Mouse (Mus musculus) mature B cell (primary cell): Measurements from ENCODE around the gene Cuta.

ENCODE experiments used
- in situ Hi-C: fragments of 300-500 bp; cut with MboI; formaldehyde crosslinking; loops from 2 replicates; pipeline ENCODE4 v1.14.3; 2019

Cuta gene

DNA sequence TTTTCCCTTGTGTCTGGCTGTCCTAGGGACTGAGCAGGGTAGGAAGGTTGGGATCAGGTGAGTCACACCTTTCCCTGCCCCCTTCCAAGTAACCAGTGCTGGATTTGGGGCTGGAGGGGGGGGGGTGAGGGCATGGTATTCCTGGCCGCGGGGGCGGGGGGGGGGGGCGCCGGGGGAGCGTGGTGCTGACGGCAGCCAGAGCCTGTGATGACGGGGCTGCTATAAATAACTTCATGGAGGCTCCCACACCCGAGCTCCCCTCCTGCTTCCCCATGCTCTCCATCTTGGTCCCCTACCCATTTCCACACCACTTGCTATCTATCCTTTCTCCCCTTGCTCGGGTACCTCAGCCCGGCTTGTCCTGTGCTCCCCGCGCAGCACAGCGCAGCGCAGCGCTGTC lies 14.4 kb upstream of the Cuta start:
- in situ Hi-C loops = no loop called here

DNA sequence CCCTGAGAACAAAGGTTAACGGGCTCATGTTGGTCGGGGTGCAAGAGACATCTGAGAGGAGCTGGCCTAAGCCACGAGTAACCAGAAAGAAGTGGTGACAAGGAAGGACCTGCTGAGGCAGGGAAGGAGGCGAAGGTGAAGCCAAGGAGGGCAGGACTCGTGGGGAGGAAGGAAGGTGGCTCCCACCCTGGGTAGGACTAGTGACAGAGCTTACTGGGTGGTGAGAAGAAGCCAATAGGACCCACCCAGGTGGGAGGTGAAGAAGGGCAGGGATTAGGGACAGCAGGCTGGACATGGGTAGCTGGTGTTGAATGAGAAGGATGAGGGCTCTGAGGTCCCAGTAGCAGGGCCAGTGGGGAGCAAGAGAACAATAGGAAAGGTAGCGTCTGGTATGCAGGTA lies 13.8 kb upstream of the Cuta start:
- in situ Hi-C loops = no loop called here

DNA sequence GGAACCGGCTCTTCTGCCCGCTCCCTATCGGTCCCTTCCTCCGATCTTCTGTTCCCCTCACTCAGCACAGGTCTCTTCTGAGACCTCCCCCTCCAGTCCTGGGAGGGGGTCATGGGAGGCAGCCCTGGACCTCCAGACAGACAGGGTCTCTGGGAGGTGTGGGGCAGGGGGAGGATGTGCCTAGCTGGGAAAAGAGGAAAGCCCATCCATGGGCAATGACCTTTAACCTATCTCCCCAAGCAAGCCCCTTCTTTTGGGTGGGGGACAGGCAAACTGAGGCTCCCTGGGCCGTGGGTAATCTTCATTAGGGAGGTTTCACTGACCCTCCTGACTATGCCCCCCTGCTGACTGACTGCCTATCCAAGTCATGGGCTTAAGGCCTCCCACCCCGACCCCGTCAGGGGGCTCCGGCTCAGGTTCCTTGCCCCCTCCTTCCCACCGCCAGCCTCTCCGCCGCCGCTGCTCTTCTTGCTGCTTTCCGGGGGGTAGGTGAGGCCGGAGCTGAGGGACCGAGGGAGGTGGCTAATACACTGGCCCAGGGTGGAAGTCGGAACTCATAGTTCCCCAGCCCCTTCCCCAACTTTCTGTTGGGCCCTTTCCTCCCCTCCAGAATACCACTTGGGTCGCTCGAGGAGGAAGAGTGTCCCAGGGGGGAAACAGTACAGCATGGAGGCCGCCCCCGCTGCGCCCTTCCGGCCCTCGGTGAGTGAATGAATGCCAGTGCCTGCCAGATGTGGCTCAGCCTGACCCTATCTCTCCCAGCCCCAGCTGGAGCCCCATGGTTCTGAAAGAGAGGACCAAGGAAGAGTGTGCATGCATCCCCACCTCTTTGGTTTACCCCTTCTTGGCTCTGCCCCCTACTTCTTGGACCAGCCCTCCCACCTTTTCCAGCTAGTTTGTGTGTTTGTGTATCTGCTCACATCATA lies 12.8 kb upstream of the Cuta start:
- in situ Hi-C loops = no loop called here

DNA sequence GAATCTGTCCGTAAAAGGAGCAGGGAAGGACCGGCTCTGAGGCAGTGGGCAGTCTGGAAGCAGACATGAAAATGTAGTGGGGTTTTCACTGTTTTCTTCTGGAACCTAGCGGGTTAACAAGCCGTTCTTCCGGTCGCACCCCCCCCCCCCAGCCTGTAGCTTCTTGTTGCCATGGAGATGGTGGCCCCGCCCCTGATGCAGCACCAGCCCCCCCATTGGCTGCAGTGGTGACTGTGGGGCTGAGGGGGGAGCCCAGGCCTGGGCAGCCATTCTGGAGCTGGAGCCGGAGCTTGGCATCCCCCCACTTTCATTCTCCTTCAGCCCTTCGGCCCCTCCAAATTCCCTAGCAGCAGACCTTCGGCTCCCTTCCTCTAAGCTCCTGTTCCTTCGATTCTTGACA lies 12.0 kb upstream of the Cuta start:
- in situ Hi-C loops = no loop called here

DNA sequence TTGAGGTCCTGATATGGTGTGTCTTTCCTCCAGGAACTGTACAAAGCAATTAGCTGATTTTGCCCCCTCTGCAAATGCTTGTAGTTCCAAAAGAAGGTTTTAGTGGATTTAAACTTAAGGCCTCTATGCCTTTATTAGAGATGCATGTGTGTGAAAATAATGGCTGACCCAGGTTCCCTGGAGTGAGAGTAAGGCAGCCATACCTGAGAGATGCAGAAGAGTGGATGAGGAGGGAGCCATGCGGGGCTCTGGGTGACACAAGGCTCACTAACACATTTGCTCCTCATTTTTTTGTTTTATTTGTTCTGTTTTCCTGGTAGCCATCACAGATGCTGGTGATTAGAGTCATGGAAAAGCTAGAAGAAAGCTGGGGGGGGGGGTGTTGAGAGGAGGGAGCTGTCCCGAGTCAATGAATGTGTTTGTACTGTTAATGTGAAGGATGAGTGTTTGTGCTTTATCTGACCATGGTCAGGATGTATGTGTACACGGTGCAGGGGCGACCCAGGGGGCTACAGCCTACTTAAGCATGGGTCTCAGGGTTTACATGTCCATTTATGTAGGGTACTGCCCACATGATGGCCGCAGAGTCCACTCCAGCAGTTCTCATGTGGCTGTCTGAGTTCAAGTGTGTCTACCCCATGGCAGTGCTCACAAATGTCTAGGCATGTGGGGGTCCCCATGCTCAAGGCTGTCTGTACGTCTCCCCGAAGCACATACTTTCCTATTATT lies 11.4 kb upstream of the Cuta start:
- in situ Hi-C loops = no loop called here

DNA sequence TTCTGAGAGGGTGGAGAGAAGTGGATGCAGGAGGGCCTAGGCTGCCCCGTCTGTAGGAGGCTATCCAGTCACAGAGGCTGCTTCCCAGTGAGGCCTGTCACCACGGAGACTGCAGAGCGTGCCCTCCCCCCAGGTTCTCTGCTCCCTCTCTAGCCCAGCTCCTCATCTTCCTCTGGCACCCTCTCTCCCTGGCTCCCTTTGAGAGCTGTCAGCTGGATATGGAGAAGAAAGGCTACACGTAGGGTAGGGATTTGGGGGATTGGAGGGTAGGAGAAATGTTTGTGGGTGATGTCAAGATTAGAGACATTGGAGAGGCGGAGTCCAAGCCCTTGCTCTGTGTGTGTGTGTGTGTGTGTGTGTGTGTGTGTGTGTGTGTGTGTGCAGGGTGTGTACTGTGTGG lies 10.5 kb upstream of the Cuta start:
- in situ Hi-C loops = no loop called here

DNA sequence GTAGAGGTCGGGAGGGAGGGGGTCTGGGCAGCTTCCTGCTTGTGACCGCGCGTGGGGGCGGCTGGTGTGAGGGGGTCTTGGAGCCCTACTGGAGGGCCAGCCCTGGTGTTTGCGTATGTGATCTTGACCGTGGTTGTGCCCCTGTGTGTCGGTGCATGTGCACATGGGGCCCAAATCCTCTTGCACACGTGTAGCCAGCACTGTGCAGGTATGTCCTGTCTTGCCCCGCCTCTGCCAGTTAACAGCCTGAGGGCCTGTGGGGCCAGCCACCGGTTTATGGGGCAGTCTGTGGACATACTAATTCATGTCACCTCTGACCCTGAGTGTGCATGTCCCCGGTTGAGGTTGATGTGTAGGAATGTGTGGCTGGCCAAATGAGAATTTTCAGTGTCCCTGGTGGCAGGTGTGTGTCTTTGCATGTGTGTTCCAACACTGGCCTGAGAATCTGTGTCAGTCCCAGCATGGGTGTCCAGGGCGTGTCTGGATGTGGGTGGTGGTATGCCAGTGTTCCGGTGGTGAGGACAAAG lies 9.7 kb upstream of the Cuta start:
- in situ Hi-C loops = no loop called here

DNA sequence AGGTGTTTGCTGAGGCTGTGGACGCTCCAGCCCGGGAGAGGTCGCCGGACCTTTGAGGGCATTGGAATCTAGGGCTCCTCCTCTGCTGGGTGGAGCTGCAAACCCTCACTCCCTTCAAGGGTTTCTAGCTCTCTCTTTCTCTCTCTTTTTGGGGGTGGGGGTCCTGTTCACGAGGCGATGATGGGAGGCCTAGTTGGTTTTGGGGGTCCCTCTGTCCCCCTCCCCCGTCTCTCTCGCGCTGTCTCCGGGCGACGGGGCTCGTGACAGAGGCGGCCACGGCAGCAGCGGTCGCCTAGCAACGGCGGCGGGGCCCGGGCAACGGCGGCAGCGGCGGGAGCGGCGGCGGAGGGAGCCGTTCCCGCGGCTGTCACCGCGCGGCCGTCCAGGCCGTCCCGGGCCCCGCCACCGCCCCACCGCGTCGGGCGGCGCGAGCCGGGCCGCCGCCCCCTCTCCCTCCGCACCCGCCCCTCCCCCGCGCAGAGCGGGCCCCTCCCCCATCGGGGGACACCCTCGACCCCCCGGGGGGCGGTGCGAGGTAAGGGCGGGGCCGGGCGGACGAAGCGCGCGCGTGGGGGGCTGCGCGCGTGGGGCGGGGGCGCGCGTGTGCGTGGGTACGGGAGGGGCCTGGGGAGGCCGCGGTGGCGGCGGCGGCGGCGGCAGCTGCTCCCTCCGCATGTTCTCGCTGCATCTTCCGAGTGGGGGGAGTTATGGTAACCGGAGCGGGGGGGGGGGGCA lies 9.1 kb upstream of the Cuta start:
- in situ Hi-C loops = no loop called here

DNA sequence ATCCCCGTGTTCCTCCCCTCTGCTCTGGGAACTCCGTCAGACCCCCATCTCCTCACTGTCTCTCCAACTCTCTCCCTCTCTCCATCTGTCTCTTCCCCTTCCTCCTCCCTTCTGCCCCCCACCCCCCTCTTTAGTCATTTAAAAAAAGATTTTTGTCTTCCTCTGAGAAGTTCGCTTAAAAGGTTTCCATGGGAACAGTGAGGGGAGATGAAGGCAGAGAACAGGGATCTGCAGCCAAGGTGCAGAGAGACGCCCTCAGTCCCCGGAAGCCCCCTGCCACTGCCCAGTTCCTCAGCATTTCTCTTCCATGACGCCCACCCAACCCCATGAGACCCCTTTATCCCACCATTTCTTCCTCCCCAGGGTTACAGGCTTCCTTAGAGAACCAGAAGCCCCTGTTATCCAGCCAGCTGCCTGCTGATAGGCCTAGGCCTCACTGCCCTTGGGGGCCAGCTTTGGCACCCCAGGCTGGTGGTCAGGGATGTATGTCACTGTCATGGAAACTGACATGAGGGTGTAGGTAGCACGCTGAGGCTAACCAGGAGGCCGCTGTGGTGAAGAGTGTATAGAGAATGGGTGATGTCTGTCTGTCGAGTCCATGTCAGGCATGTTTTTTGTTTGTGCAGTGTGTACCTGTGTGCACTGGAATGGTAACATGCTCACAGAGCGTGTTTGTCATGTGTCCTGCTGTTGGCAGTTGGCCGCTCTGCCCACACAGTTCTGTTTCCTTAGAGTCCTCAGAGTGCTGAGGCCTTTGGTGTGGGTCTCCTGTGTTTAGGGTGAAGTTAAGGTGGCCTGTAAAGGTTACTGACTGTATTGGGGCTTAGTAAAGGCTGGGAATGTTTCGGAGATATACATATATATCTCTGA lies 8.1 kb upstream of the Cuta start:
- in situ Hi-C loops = no loop called here

DNA sequence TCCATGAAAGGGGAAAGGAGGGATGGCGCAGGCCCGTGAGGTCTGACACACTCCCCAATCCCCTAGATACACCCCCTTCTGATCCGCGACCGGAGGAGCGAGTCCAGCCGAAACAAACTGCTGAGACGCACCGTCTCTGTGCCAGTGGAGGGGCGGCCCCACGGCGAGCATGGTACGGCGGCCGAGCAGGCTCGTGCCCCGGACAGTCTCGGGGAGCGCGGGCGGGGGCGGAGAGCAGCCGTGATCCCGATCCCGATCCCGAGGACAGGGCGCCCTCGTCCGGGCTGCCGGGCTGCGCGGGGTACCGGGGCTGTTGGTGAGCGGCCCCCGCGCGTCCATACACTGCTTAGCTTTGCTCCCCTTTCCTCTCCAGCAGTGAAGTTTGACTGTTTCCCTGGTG lies 7.2 kb upstream of the Cuta start:
- in situ Hi-C loops = no loop called here

DNA sequence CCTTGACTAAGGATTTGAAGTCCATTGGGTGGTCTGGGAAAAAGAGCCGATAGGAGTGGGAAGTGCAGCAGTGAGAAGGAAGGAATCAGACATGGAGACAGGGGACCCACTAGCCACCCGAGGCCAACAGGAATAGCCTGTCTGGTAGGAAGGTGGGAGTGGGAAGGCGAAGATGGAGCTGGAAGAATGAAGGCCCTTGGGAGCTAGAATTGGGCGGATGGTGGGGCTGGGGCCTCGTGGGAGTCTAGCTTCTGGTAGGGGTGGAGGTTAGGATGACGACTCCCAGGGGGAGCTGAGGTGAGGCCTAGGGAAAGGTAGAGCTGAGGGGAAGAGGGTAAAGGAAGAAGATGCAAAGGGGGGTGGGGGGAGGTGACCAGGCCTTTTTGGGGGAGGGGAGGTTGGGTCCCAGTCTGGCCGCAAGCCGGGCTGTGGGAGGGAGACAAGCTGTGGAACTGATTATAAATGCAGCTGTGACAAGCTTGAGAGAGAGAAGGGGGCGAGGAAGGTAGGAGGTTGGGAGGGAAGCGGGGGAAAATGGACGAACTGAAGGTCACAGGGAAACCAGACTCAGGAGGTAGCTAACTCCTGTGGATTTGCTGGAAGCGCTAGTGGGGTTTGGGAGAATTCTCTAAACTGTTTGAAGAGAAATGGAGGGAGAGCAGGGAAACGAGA lies 6.6 kb upstream of the Cuta start:
- in situ Hi-C loops = no loop called here

DNA sequence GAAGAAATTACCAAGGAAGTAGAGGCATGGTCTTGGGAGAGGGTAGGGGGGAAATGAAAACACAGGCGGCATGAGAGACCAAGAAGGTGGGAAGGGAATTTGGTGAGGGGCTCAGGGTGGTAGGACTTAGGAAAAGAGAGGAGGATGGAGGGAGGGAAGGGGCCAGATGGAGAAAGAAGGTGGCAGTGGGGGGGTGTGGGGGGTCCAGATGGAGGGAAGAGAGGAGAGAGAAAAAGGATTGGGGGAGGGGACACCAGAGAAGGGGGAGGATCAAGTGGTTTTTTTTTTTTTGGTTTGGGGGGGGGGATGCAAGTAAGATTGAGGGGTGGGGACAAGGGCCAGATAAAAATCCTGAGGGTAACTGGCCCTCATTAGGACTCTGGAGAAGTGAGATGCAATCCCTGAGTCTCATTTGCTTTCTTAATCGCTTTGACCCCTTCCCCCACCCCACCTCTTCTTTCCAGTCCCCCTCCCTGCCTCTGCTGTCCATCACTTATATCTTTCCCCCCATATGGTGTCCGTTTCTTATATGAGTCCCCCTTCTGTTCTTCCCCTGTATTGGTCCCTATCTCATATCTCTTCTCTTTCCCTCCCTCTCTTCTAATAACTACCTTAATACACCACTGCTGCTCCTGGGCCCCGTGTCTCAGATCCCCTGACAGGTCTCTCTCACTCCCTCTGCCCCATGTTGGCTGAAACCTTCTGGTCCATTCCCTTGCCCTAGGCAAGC lies 2.6 kb upstream of the Cuta start:
- in situ Hi-C loops = no loop called here

DNA sequence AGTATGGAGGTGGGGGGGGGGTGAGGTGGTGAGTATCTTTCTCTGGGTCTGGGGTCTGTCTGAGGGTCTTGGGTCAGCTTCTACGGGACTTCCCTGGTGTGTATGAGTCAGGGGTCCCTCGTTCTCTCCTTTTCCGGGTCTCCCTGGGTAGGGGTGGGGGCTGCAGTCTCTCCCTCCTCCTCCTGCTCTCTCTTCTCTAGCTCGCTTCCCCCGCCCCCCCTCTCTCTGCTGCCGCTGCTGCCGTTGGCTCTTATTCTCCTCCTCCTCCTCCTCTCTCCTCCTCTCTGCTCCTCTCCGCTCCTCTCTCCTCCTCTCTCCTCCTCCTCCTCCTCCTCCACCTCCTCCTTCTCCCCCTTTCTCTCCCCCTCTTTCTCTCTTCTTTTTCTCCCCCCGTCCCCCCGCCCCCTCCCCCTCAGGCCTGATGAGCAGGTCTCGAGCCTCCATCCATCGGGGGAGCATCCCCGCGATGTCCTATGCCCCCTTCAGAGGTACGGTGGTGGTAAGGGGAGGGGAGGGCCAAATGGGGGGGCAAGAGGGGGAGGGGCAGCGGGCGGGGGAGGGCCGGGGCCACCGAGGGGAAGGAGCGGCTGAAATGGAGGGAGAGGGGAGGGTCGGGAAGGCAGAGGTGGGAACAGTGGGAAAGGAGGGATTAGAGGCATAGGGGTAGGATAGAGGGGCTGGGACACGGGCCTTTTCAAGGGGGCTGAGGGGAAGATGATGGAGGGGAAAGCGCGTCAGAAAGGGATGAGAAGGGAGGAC lies 1.8 kb upstream of the Cuta start, which contains the start of gene Syngap1:
Syngap1 (plus strand) TSS at position 223 of the 759 bp plus-strand sequence.
- in situ Hi-C loops = no loop called here

DNA sequence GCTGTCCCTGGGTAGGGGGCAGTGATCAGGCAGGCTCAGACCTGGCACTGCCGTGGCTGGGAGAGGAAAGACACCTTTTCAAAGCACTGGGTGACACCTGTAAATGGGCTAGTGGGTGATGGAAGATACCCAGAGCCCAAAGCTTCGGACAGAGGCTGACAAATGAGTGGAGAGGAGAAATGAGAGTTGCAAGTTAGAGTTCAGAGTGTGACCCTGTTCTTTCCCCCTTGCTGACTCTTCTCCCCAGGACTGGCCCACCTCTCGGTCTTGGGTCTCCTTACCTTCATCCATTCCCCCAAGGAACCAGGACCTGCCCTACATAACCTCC lies 568 bp upstream of the Cuta start:
- in situ Hi-C loops = no loop called here

DNA sequence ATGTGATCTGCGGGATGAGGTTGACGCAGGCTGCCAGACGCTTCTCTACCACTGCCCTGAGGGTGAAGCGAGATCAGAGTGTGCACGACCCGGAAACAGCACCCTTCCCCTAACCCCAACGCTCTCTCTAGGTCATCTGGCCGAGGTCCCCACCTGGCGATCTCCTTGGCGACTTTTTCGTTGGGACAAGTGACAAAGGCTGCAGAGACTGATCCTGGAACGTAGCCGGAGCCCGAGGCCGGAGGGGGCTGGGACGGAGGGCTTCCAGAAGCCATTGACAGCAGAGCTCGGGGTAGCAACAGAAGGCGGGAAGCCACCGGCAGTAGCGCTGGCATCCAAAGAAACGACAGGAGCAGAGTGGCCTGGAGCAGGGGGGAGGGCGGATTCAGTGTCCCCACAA lies 638 bp downstream of the Cuta start:
- in situ Hi-C loops = no loop called here

DNA sequence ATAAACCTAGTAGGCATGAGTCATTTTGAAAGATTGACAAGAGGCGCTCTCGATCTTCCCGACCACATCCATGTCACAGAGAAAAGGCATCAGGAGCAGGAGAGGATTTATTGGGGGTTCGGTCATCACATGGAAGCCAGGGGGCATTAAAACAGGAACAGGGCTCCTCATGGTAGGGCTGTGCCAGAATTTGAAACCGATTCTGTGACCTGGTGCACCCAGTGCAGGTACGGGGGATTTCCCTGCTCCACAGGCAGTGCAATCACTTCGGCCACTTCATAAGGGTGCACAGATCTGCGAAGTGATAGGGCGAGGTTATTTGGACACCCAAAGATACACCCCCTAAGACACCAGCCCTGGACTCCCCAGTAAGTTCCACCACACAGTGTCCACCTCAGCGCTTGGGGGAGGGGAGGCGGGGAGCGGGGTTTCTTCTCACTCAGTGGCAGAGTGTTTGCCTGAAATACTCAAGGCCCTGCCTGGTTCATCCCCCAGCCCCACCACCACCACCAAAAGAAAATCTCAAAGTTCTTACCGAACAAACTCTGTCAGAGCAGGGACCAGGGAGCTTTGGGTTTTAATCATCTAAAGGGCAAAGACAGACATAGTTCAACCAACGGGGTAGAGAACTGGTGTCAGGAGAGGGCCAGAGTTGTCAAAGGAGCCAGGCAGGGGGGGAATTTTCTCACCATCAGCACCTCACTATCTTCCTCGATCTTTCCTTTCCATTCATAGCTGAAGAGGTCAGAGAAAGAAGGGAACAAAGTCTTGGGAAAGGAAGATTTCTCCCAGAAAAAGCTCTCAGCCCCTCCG lies 1.3 kb downstream of the Cuta start:
- in situ Hi-C loops = no loop called here

DNA sequence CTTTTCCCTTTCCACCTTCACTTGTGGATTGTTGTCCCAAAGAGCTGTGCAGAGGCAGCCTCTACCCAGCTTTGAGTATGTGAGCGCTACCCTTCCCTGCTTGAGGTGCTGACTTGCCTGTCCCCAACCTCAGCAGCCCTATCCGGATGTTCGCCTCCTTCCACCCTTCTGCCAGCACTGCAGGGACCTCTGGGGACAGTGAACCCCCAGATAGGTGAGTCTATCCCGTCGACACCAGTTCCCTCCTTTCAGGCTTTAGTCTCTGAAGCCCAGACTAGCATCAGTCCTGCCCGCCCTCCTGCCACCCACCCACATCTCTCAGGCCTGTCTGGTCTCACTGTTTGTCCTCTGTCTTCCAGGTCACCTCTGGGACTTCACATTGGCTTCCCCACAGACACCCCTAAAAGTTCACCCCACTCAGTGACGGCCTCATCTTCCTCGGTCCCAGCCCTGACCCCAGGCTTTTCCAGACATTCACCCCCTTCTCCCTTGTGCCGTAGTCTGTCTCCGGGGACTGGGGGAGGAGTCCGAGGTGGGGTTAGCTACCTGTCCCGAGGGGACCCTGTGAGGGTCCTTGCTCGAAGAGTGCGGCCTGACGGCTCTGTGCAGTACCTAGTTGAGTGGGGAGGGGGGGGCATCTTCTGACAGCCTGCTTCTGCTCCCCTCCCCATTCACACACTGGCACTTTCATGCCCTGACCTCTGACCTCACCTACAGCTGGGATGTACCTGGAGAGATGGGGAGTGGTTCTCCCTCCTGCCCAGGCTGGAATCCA lies 2.3 kb downstream of the Cuta start:
- in situ Hi-C loops = no loop called here

DNA sequence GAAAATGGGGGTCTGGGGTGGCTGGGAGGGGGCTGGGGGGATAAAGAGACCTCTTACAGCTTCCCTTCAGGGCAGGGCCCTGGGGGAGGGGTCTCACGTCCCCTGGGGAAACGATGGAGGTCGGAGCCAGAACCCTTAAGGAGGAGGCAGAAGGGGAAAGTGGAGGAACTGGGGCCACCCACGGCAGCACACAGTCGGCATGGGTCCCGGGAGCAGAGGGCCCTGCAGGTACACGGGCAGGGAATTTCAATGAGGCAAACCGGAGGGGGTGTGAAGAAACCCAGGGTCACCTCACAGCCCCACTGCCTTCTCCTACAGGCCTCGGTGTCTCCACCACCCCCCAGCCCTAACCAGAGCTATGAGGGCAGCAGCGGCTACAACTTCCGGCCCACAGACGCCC lies 2.9 kb downstream of the Cuta start:
- in situ Hi-C loops = no loop called here
